In the genomic region with DNA sequence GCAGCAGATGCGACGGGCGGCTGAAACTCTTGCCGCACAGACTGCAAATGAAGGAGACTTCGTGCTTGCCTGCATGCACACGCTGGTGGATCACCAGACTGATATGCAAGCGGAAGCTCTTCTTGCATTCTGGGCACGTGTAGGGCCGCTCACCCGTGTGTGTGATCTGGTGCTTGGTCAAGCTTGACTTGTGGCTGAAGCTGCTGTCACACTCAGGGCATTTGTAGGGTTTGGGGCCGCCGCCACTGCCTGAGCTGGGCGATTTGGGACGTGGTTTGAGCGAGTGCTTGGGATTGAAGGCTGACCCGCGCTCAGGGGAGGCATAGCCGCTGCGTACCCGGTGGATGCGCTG, we compare ENCODE assay signal across 16 mouse cellular contexts. TPM values are rescaled to one million over a fixed set of nuclear protein-coding genes. Genes with fewer than 3 reads are reported as not detected.
DNase-seq lines count a peak whose midpoint lies in the region; ATAC-seq and TF ChIP-seq lines count a peak whose summit lies in the region.
"Had no signal": no experiment of that assay in that cellular context is flagged by ENCODE, and none has a peak within 500 bp of the region (broad histone marks: within the 10 kb centered on the region; RNA-seq: fewer than 3 reads in every experiment).

No protein-coding gene starts in this region.

- H3K27me3 ChIP-seq in megakaryocyte, embryonic 14.5 days (replicated peaks): no peaks in the 10 kb centered on the region
- peaks cover 11% of the 10 kb centered on the region; the same call in 1 of the 2 replicates for H3K27me3 ChIP-seq in embryonic facial prominence, embryonic 10.5 days (replicated peaks; ENCODE audit: low read depth, poor library complexity, severe bottlenecking)
- H3K27me3 ChIP-seq in forebrain, postnatal 0 days (ENCODE audit: insufficient read depth, low read length): no peaks in the 10 kb centered on the region
- H3K27me3 ChIP-seq in midbrain, embryonic 14.5 days (ENCODE audit: control insufficient read depth, insufficient read depth, low read length): no peaks in the 10 kb centered on the region
- H3K27me3 ChIP-seq: CH12.LX; liver, embryonic 13.5 days had no signal

- peaks cover 36% of the 10 kb centered on the region for H3K4me1 ChIP-seq in megakaryocyte, embryonic 14.5 days
- 0 out of 2 replicates have a peak, but pooled peaks cover 4% of the 10 kb centered on the region for H3K4me1 ChIP-seq in embryonic facial prominence, embryonic 10.5 days
- no peaks in the 10 kb centered on the region for H3K4me1 ChIP-seq in forebrain, postnatal 0 days (ENCODE audit: insufficient read depth)
- H3K4me1 ChIP-seq in midbrain, embryonic 14.5 days (ENCODE audit: control insufficient read depth, insufficient read depth, low read length): peaks cover 4% of the 10 kb centered on the region; the same call in 1 of the 2 replicates
- H3K4me1 ChIP-seq: liver, embryonic 13.5 days had no signal

- peaks cover 79% of the 10 kb centered on the region for H3K36me3 ChIP-seq in megakaryocyte, embryonic 14.5 days (replicated peaks; ENCODE audit: low read length)
- peaks cover 87% of the 10 kb centered on the region for H3K36me3 ChIP-seq in embryonic facial prominence, embryonic 10.5 days (replicated peaks)
- H3K36me3 ChIP-seq in forebrain, postnatal 0 days (ENCODE audit: insufficient read depth): peaks cover 73% of the 10 kb centered on the region
- peaks cover 77% of the 10 kb centered on the region for H3K36me3 ChIP-seq in midbrain, embryonic 14.5 days (ENCODE audit: control insufficient read depth, insufficient read depth, low read length)

- DNase-seq in embryonic facial prominence, embryonic 10.5 days (ENCODE audit: low spot score): peak; percentile 16
- no peak for DNase-seq in forebrain, postnatal 0 days
- no peak for DNase-seq in midbrain, embryonic 14.5 days
- no peak for DNase-seq in layer of hippocampus, adult 8-10 months (ENCODE audit: low spot score in 2 of 2)
- no peak for DNase-seq in gastrocnemius, postnatal 36 days
- DNase-seq: adrenal gland, adult 8-10 months; gastrocnemius, adult 2 months; heart, postnatal 4 days; kidney, adult 2 months; liver, embryonic 13.5 days; lung, postnatal 14 days had no signal

- intact Hi-C loops in gastrocnemius, postnatal 36 days (cut with DNase I): no loop called here

- WGBS in embryonic facial prominence, embryonic 10.5 days: 76% methylated on average over 21 of the region's 21 CpGs
- WGBS in forebrain, postnatal 0 days: 79% methylated on average over 21 of the region's 21 CpGs
- WGBS in midbrain, embryonic 14.5 days: 58% methylated on average over 21 of the region's 21 CpGs

- H3K4me2 ChIP-seq in forebrain, postnatal 0 days (ENCODE audit: low read depth): no peak overlapping the region
- no peak overlapping the region for H3K4me2 ChIP-seq in midbrain, embryonic 14.5 days (ENCODE audit: low read length)
- H3K4me2 ChIP-seq: heart, embryonic 11.5 days; liver, embryonic 13.5 days had no signal

- ATAC-seq in megakaryocyte, adult 5-6 weeks (ENCODE audit: poor library complexity, severe bottlenecking): no peak
- ATAC-seq in forebrain, postnatal 0 days: 0 out of 2 replicates have a peak, but pooled peaks have one; percentile 16
- ATAC-seq in midbrain, embryonic 14.5 days (ENCODE audit: low FRiP score, low TSS enrichment): peak; percentile 17; the same call in 1 of the 2 replicates

- H3K9ac ChIP-seq in forebrain, postnatal 0 days: no peak overlapping the region
- H3K9ac ChIP-seq in midbrain, embryonic 14.5 days (replicated peaks; ENCODE audit: low read length): no peak overlapping the region
- H3K9ac ChIP-seq: liver, embryonic 13.5 days had no signal

- H3K4me3 ChIP-seq in megakaryocyte, embryonic 14.5 days (replicated peaks): peak overlapping the region; percentile 26
- H3K4me3 ChIP-seq in embryonic facial prominence, embryonic 10.5 days: no peak overlapping the region
- H3K4me3 ChIP-seq in forebrain, postnatal 0 days (ENCODE audit: low read depth, low read length): no peak overlapping the region
- no peak overlapping the region for H3K4me3 ChIP-seq in midbrain, embryonic 14.5 days (replicated peaks; ENCODE audit: low read depth, low read length)
- H3K4me3 ChIP-seq: gastrocnemius, adult 2 months; limb, embryonic 10.5 days; liver, embryonic 13.5 days had no signal

- H3K27ac ChIP-seq in embryonic facial prominence, embryonic 10.5 days (replicated peaks): no peak overlapping the region
- no peak overlapping the region for H3K27ac ChIP-seq in forebrain, postnatal 0 days (ENCODE audit: low read depth, low read length)
- H3K27ac ChIP-seq in midbrain, embryonic 14.5 days (replicated peaks; ENCODE audit: low read depth, low read length): no peak overlapping the region
- H3K27ac ChIP-seq: gastrocnemius, adult 2 months; limb, embryonic 10.5 days; liver, embryonic 13.5 days had no signal

- no peak for TF ChIP-seq CTCF in forebrain, postnatal 0 days (IDR thresholded peaks at IDR 0.05; ENCODE audit: low read depth)

- peaks cover 7% of the 10 kb centered on the region; the same call in 1 of the 2 replicates for H3K9me3 ChIP-seq in megakaryocyte, embryonic 14.5 days
- H3K9me3 ChIP-seq in embryonic facial prominence, embryonic 10.5 days: peaks cover 23% of the 10 kb centered on the region
- peaks cover 10% of the 10 kb centered on the region; the same call in 1 of the 2 replicates for H3K9me3 ChIP-seq in forebrain, postnatal 0 days (ENCODE audit: low read length)
- peaks cover 17% of the 10 kb centered on the region for H3K9me3 ChIP-seq in midbrain, embryonic 14.5 days (ENCODE audit: control insufficient read depth, low read length)
- H3K9me3 ChIP-seq: liver, embryonic 13.5 days had no signal

RNA-seq across cellular contexts. Expression of a gene that starts 23.7 kb away (rescaled TPM):
- polyA plus RNA-seq in megakaryocyte, embryonic 14.5 days (2012; ENCODE audit: insufficient read depth, low replicate concordance): 27.0 and 39.0 TPM in 2 replicates
- 5.3 and 5.9 TPM in 2 replicates for total RNA-seq in megakaryocyte, adult 5-6 weeks (2015)
- total RNA-seq in megakaryocyte, adult 5-6 weeks (2017): 8.9 and 9.7 TPM in 2 replicates
- 12.4 and 13.4 TPM in 2 replicates for polyA plus RNA-seq in embryonic facial prominence, embryonic 10.5 days (2016; fragmentation: Nextera tagmentation; extraction: Ambion mirVana)
- total RNA-seq in forebrain, postnatal 0 days (2014; rRNA removed): 23.2 and 46.5 TPM in 2 replicates
- polyA plus RNA-seq in forebrain, postnatal 0 days (2015; fragmentation: Nextera tagmentation; extraction: Ambion mirVana): 12.5 and 14.2 TPM in 2 replicates
- 10.1 and 11.0 TPM in 2 replicates for polyA plus RNA-seq in midbrain, embryonic 14.5 days (2014; fragmentation: Nextera tagmentation; extraction: Ambion mirVana)
- 10 to 100 TPM; 32.7 to 40.3 (median 37.8) TPM for total RNA-seq in layer of hippocampus, adult 8-10 months (2022)
- 10 to 100 TPM; 14.4 to 16.3 TPM for total RNA-seq in gastrocnemius, postnatal 36 days (2021)
